Mouse (Mus musculus) heart, postnatal 0 days (tissue): Measurements from ENCODE around the gene Prkn. TPM values are rescaled to one million over a fixed set of nuclear protein-coding genes. Genes with fewer than 3 reads are reported as not detected.

ENCODE experiments used
- ATAC-seq: fragments of 200-750 bp; cut with Nextera tagmentation; 2 replicates; pipeline ENCODE4 v1.8.0; 2017; ENCODE audit warnings: low read depth, moderate number of reproducible peaks, moderate library complexity; ENCODE audit not compliant: insufficient read depth
- DNase-seq: peaks from one replicate; pipeline ENCODE4 v3.0.0-alpha.2; 2016; ENCODE audit warnings: low spot score
- H3K27ac ChIP-seq: fragments of 300-500 bp; sonication (generic); 2 replicates; pipeline ENCODE4 v1.5.1; 2014; ENCODE audit warnings: low read depth, mild to moderate bottlenecking
- H3K27me3 ChIP-seq: fragments of 300-500 bp; sonication (generic); 2 replicates; pipeline ENCODE4 v1.6.1; 2014; ENCODE audit warnings: low read length, mixed read lengths; ENCODE audit not compliant: control insufficient read depth, insufficient read depth
- H3K36me3 ChIP-seq: fragments of 300-500 bp; sonication (generic); replicated peaks from 2 replicates; pipeline ENCODE4 v1.6.1; 2014; ENCODE audit warnings: low read length, mixed read lengths; ENCODE audit not compliant: control insufficient read depth, insufficient read depth
- H3K4me1 ChIP-seq: fragments of 300-500 bp; sonication (generic); 2 replicates; pipeline ENCODE4 v1.6.1; 2014; ENCODE audit warnings: antibody characterized with exemption; ENCODE audit not compliant: control insufficient read depth, insufficient read depth
- H3K4me2 ChIP-seq: fragments of 300-500 bp; sonication (generic); 2 replicates; pipeline ENCODE4 v1.6.1; 2014; ENCODE audit warnings: low read depth, mild to moderate bottlenecking, low read length, moderate library complexity
- H3K4me3 ChIP-seq: fragments of 300-500 bp; sonication (generic); 2 replicates; pipeline ENCODE4 v1.5.1; 2014; ENCODE audit warnings: low read depth, low read length
- H3K9ac ChIP-seq: fragments of 300-500 bp; sonication (generic); replicated peaks from 2 replicates; pipeline ENCODE4 v1.6.1; 2014; ENCODE audit warnings: low read depth, low read length, mixed read lengths
- H3K9me3 ChIP-seq: fragments of 300-500 bp; sonication (generic); replicated peaks from 2 replicates; pipeline ENCODE4 v1.6.1; 2016; ENCODE audit warnings: low read length; ENCODE audit not compliant: control insufficient read depth
- CTCF ChIP-seq: IDR thresholded peaks from 2 replicates; pipeline ENCODE4 v1.5.1; 2016; ENCODE audit warnings: antibody characterized with exemption, control low read depth, low read depth
- EP300 ChIP-seq: IDR thresholded peaks from 2 replicates; pipeline ENCODE4 v1.6.1; 2016; ENCODE audit warnings: antibody characterized with exemption, low read depth
- WGBS: fragments of 180-500 bp; shearing (Covaris S2); extraction: QIAGEN DNeasy Blood & Tissue Kit; methylation state at CpG from one replicate; pipeline ENCODE4 v1.1.7; 2014; 5-methylcytosine and 5-hydroxymethylcytosine counted together
- polyA plus RNA-seq: library from polyadenylated mRNA; unstranded; fragments of >200 nt; fragmentation: Nextera tagmentation; extraction: Ambion mirVana; gene quantifications from 2 replicates; pipeline ENCODE4 v1.2.1, GENCODE M21; 2015
- total RNA-seq: library from RNA; depleted of rRNA; stranded (reverse); fragments of >200 nt; gene quantifications from 2 replicates; pipeline ENCODE4 v1.2.3, GENCODE M21; 2014; ENCODE audit warnings: low replicate concordance

Gene Prkn
- total and polyA plus RNA-seq, 2 experiments from 2014 or later, result 4.5 to 14.2 TPM

GRCm38 (mm10) chr17:11769513-11769912, 929.3 kb downstream of the Prkn start:
- 63% methylated on average over 3 of the region's 3 CpGs for WGBS
- Histone ChIP-seq H3K36me3 (no peaks in the 10 kb centered on the region), H3K9me3 (no peaks in the 10 kb centered on the region), H3K4me3 (no peak overlapping the region), H3K27me3 (no peaks in the 10 kb centered on the region), H3K27ac (no peak overlapping the region), H3K4me1 (no peaks in the 10 kb centered on the region), H3K9ac (no peak overlapping the region), H3K4me2 (no peak overlapping the region)
- ATAC-seq (no peak), DNase-seq (no peak)
- TF ChIP-seq EP300, result no peak
- TF ChIP-seq CTCF, result no peak

- no peak overlapping the region for H3K9ac ChIP-seq
- ATAC-seq (no peak), DNase-seq (no peak)
- no peaks in the 10 kb centered on the region for H3K36me3 ChIP-seq
- no peaks in the 10 kb centered on the region for H3K9me3 ChIP-seq
- no peak overlapping the region for H3K4me2 ChIP-seq
- WGBS, result 74% methylated on average over 10 of the region's 12 CpGs
- H3K4me3 ChIP-seq, result no peak overlapping the region
- no peak overlapping the region for H3K27ac ChIP-seq
- no peaks in the 10 kb centered on the region for H3K4me1 ChIP-seq
- H3K27me3 ChIP-seq, result no peaks in the 10 kb centered on the region
- no peak for TF ChIP-seq EP300
- TF ChIP-seq CTCF, result no peak
Observed at GRCm38 (mm10) chr17:11779547-11779946, 939.4 kb downstream of the Prkn start.

GRCm38 (mm10) chr17:11780005-11780404, 939.8 kb downstream of the Prkn start:
- no peak for DNase-seq
- Histone ChIP-seq H3K4me3 (no peak overlapping the region), H3K27ac (no peak overlapping the region), H3K4me2 (no peak overlapping the region), H3K9ac (no peak overlapping the region), H3K36me3 (no peaks in the 10 kb centered on the region), H3K9me3 (no peaks in the 10 kb centered on the region), H3K27me3 (no peaks in the 10 kb centered on the region), H3K4me1 (no peaks in the 10 kb centered on the region)
- 52% methylated on average over 2 of the region's 2 CpGs for WGBS
- no peak for ATAC-seq
- TF ChIP-seq CTCF (no peak), EP300 (no peak)

GRCm38 (mm10) chr17:11780805-11781481, 940.8 kb downstream of the Prkn start:
- no peak overlapping the region for H3K9ac ChIP-seq
- TF ChIP-seq EP300 (no peak), CTCF (no peak)
- H3K36me3 ChIP-seq, result no peaks in the 10 kb centered on the region
- no peak overlapping the region for H3K27ac ChIP-seq
- no peaks in the 10 kb centered on the region for H3K4me1 ChIP-seq
- H3K9me3 ChIP-seq, result no peaks in the 10 kb centered on the region
- H3K27me3 ChIP-seq, result no peaks in the 10 kb centered on the region
- no peak for ATAC-seq
- no peak overlapping the region for H3K4me2 ChIP-seq
- WGBS, result 71% methylated on average over 12 of the region's 12 CpGs
- no peak for DNase-seq
- no peak overlapping the region for H3K4me3 ChIP-seq

- Histone ChIP-seq H3K27ac (no peak overlapping the region), H3K27me3 (no peaks in the 10 kb centered on the region), H3K4me1 (no peaks in the 10 kb centered on the region), H3K4me3 (no peak overlapping the region), H3K4me2 (no peak overlapping the region), H3K9me3 (no peaks in the 10 kb centered on the region), H3K9ac (no peak overlapping the region), H3K36me3 (no peaks in the 10 kb centered on the region)
- TF ChIP-seq EP300 (no peak), CTCF (no peak)
- ATAC-seq (no peak), DNase-seq (no peak)
- WGBS, result 51% methylated on average over 9 of the region's 9 CpGs
Observed at GRCm38 (mm10) chr17:11788270-11788936, 948.2 kb downstream of the Prkn start.

GRCm38 (mm10) chr17:11795979-11796378, 955.8 kb downstream of the Prkn start:
- H3K27ac ChIP-seq, result no peak overlapping the region
- 50% methylated on average over 3 of the region's 3 CpGs for WGBS
- no peaks in the 10 kb centered on the region for H3K36me3 ChIP-seq
- H3K4me2 ChIP-seq, result no peak overlapping the region
- H3K27me3 ChIP-seq, result no peaks in the 10 kb centered on the region
- H3K9me3 ChIP-seq, result no peaks in the 10 kb centered on the region
- H3K4me3 ChIP-seq, result no peak overlapping the region
- no peak for DNase-seq
- H3K4me1 ChIP-seq, result no peaks in the 10 kb centered on the region
- ATAC-seq, result no peak
- TF ChIP-seq CTCF, result no peak
- no peak for TF ChIP-seq EP300
- H3K9ac ChIP-seq, result no peak overlapping the region
